Mouse (Mus musculus) lung, embryonic 15.5 days (tissue): ENCODE measurements around the gene Plekhg6. TPM values are rescaled to one million over a fixed set of nuclear protein-coding genes. Genes with fewer than 3 reads are reported as not detected.

ENCODE experiments used
- ATAC-seq: fragments of 200-750 bp; cut with Nextera tagmentation; 2 replicates; pipeline ENCODE4 v1.8.0; 2017; ENCODE audit warnings: moderate number of reproducible peaks, borderline replicate concordance; ENCODE audit not compliant: low FRiP score, low TSS enrichment; ENCODE audit errors: extremely low read depth
- H3K27ac ChIP-seq: fragments of 300-500 bp; sonication (generic); 2 replicates; pipeline ENCODE4 v1.5.1; 2015; ENCODE audit warnings: moderate library complexity, mild to moderate bottlenecking, inconsistent platforms
- H3K27me3 ChIP-seq: fragments of 300-500 bp; sonication (generic); 2 replicates; pipeline ENCODE4 v1.6.1; 2015; ENCODE audit warnings: inconsistent platforms
- H3K36me3 ChIP-seq: fragments of 300-500 bp; sonication (generic); 2 replicates; pipeline ENCODE4 v1.6.1; 2015; ENCODE audit warnings: inconsistent platforms
- H3K4me1 ChIP-seq: fragments of 300-500 bp; sonication (generic); 2 replicates; pipeline ENCODE4 v1.6.1; 2015; ENCODE audit warnings: inconsistent platforms
- H3K4me2 ChIP-seq: fragments of 300-500 bp; sonication (generic); 2 replicates; pipeline ENCODE4 v1.6.1; 2015; ENCODE audit warnings: inconsistent platforms, mild to moderate bottlenecking, moderate library complexity
- H3K4me3 ChIP-seq: fragments of 300-500 bp; sonication (generic); 2 replicates; pipeline ENCODE4 v1.5.1; 2015; ENCODE audit warnings: mild to moderate bottlenecking, inconsistent platforms
- H3K9ac ChIP-seq: fragments of 300-500 bp; sonication (generic); 2 replicates; pipeline ENCODE4 v1.6.1; 2015; ENCODE audit warnings: inconsistent platforms
- H3K9me3 ChIP-seq: fragments of 300-500 bp; sonication (generic); 2 replicates; pipeline ENCODE4 v1.6.1; 2016; ENCODE audit warnings: inconsistent platforms
- WGBS: fragments of 180-500 bp; shearing (Covaris S2); methylation state at CpG from one replicate; pipeline ENCODE4 v1.1.7; 2015; 5-methylcytosine and 5-hydroxymethylcytosine counted together
- polyA plus RNA-seq: library from polyadenylated mRNA; unstranded; fragments of >200 nt; fragmentation: Nextera tagmentation; extraction: Ambion mirVana; gene quantifications from 2 replicates; pipeline ENCODE4 v1.2.1, GENCODE M21; 2015

Gene Plekhg6
- polyA plus RNA-seq, 1 experiment from 2014 or later = 0.36 TPM

- peak overlapping the region; percentile 65 for H3K9ac ChIP-seq
- 2% methylated on average over 20 of the region's 20 CpGs for WGBS
- no peaks in the 10 kb centered on the region for H3K27me3 ChIP-seq
- H3K4me2 ChIP-seq = peak overlapping the region; percentile 77
- H3K9me3 ChIP-seq = no peaks in the 10 kb centered on the region
- ATAC-seq = peak; percentile 11; the same call in 1 of the 2 replicates
- H3K4me1 ChIP-seq = peaks cover 62% of the 10 kb centered on the region
- H3K36me3 ChIP-seq = no peaks in the 10 kb centered on the region
- H3K27ac ChIP-seq = peak overlapping the region; percentile 79
- peak overlapping the region; percentile 51 for H3K4me3 ChIP-seq
Observed at GRCm38 (mm10) chr6:125350231-125350994, 30.2 kb downstream of the Plekhg6 start.

- H3K4me1 ChIP-seq = peaks cover 62% of the 10 kb centered on the region
Observed at GRCm38 (mm10) chr6:125349575-125350230, 30.9 kb downstream of the Plekhg6 start.

DNA sequence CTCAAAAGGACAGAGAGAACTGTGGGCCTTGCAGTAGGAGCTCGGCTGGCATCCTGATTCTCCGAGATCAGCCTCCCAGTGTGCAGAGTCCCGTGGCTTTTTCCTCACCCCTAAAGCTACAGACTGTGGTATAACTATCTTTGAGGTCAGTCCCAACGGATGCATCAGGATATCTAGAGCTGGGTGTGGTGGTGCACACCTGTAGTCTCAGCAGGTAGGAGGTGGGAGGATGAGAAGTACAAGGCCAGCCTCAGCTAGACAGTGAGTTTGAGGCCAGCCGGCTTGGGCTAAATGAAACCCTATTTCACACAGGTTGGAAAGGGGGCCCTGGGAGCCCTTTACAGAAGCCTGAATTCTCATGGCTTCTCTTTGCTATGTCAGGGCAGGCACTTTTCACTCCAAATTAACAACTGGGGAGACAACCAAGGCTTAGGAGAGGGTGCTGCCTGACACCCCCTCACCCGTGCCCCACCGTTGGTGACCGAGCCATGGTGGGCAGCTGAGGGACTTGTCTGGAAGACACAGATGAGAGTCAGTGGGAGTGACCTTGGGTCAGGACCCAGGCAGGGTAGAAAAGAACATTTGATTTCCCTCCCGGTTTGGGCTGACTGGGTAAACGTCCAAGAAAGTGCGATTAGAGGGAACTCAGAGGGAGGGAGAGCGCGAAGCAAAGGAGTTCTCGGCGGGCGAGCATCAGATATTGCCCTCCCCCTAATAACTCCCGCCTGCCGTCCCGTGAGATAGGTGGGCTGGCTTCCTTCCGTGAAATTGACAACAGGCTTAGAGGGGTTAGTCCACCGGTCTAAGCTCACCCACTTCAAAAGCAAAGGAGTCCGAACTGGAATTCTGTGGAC is 31.6 kb downstream of the Plekhg6 start, which contains the start of gene Tnfrsf1a:
Tnfrsf1a (plus strand) TSS at position 642 of the 854 bp plus-strand sequence.
- Histone ChIP-seq H3K36me3 (no peaks in the 10 kb centered on the region), H3K27me3 (no peaks in the 10 kb centered on the region), H3K9me3 (no peaks in the 10 kb centered on the region), H3K4me2 (peak within 1 kb of the TSS; percentile 77), H3K4me1 (peaks cover 62% of the 10 kb centered on the region), H3K4me3 (peak within 1 kb of the TSS; percentile 51), H3K27ac (peak within 1 kb of the TSS; percentile 79), H3K9ac (peak within 1 kb of the TSS; percentile 65)
- WGBS = 6% methylated on average over 22 of the region's 22 CpGs
- ATAC-seq = peak; percentile 51; the same call in 1 of the 2 replicates

More at GRCm38 (mm10) chr6:125349575-125350230, 30.9 kb downstream of the Plekhg6 start:
- Histone ChIP-seq H3K9ac (peak overlapping the region; percentile 65), H3K27ac (peak overlapping the region; percentile 79), H3K36me3 (no peaks in the 10 kb centered on the region), H3K9me3 (no peaks in the 10 kb centered on the region), H3K4me3 (peak overlapping the region; percentile 51), H3K4me2 (peak overlapping the region; percentile 77), H3K27me3 (no peaks in the 10 kb centered on the region)
- ATAC-seq = peak; percentile 91
- under 1% methylated on average over 27 of the region's 27 CpGs for WGBS

- Histone ChIP-seq H3K4me3 (no peak overlapping the region), H3K27me3 (no peaks in the 10 kb centered on the region), H3K9ac (no peak overlapping the region), H3K4me1 (peaks cover 43% of the 10 kb centered on the region), H3K9me3 (no peaks in the 10 kb centered on the region), H3K4me2 (no peak overlapping the region), H3K27ac (no peak overlapping the region), H3K36me3 (no peaks in the 10 kb centered on the region)
- 56% methylated on average over 2 of the region's 2 CpGs for WGBS
- ATAC-seq = no peak
Observed at GRCm38 (mm10) chr6:125346029-125346428, 34.6 kb downstream of the Plekhg6 start.

GRCm38 (mm10) chr6:125345625-125346024 is 35.0 kb downstream of the Plekhg6 start:
- WGBS = 50% methylated on average over 1 of the region's 1 CpGs
- Histone ChIP-seq H3K27me3 (no peaks in the 10 kb centered on the region), H3K9ac (no peak overlapping the region), H3K9me3 (no peaks in the 10 kb centered on the region), H3K27ac (no peak overlapping the region), H3K36me3 (no peaks in the 10 kb centered on the region), H3K4me3 (no peak overlapping the region), H3K4me2 (no peak overlapping the region), H3K4me1 (peaks cover 45% of the 10 kb centered on the region)
- no peak for ATAC-seq

DNA sequence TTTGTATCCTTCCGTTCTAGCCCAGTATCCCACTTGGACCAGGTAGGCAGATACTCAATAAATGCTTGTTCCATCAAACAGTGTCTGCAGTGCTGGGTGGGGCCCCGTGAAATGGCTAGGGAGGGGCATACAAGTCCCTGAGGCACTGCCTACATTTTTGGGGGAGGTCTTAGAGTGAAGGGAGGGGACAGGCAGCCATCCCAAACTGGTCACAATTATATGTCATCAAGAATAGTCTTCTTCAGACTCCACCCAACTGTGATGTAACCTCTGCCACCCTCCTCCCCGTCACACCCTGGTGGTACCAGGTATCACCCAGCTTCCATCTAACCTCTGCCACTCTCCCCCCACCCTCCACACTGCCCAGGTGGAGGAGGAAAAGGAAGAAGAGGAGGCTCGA is 35.7 kb downstream of the Plekhg6 start:
- Histone ChIP-seq H3K36me3 (no peaks in the 10 kb centered on the region), H3K4me1 (peaks cover 50% of the 10 kb centered on the region), H3K27me3 (no peaks in the 10 kb centered on the region), H3K27ac (no peak overlapping the region; the same call in 1 of the 2 replicates), H3K9me3 (no peaks in the 10 kb centered on the region), H3K4me3 (no peak overlapping the region), H3K4me2 (no peak overlapping the region), H3K9ac (no peak overlapping the region)
- WGBS = 51% methylated on average over 4 of the region's 4 CpGs
- ATAC-seq = no peak

GRCm38 (mm10) chr6:125344084-125344483 is 36.5 kb downstream of the Plekhg6 start:
- ATAC-seq = 0 out of 2 replicates have a peak, but pooled peaks have one; percentile 41
- WGBS = 10% methylated on average over 8 of the region's 8 CpGs

DNA sequence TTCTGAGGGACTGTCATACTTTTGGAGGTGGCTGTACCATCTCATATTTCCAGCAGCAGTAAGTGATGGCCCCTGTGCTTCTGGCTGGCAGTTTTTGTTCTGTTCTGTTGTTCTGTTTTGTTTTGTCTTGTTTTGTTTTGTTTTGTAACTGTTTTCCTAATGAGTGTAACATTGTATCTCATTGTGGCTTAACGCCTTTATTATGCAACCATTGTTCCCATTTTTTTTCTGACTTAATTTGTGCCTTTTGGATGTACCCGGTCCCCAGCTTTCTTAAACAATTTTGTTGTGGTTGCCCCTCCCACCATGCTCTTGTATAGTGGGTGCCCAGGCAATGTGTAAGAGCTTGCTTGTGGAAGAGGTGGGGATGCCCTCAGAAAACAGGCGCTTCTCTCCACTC is 38.4 kb downstream of the Plekhg6 start:
- WGBS = 69% methylated on average over 3 of the region's 3 CpGs
- Histone ChIP-seq H3K4me3 (no peak overlapping the region), H3K36me3 (no peaks in the 10 kb centered on the region), H3K4me2 (no peak overlapping the region), H3K4me1 (peaks cover 41% of the 10 kb centered on the region), H3K9ac (no peak overlapping the region), H3K9me3 (no peaks in the 10 kb centered on the region), H3K27ac (no peak overlapping the region), H3K27me3 (no peaks in the 10 kb centered on the region)
- no peak for ATAC-seq

More at GRCm38 (mm10) chr6:125344084-125344483, 36.5 kb downstream of the Plekhg6 start:
- Histone ChIP-seq H3K27ac (peak overlapping the region; percentile 60), H3K4me2 (no peak overlapping the region), H3K27me3 (no peaks in the 10 kb centered on the region), H3K9ac (no peak overlapping the region), H3K4me1 (peaks cover 49% of the 10 kb centered on the region), H3K4me3 (no peak overlapping the region), H3K9me3 (no peaks in the 10 kb centered on the region), H3K36me3 (no peaks in the 10 kb centered on the region)

DNA sequence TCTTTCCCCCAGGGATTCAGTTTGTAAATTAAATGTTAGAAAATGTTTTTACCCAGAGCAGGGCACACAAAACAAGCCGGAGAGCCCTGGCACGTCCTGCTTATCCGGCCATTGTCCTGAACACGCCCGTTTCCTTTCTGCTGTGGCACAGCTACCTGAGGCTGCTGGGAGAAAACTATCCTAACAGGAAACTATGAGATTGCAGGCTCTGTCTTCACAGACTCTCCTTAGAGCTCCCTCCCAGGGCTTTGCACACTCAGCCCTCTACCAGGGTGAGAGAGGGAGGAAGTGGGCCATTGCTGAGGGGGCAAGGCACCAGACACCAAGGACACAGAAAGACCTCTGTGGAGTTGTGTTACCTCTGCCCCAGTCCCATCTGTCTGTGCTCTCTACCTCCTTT is 40.3 kb downstream of the Plekhg6 start:
- Histone ChIP-seq H3K27me3 (no peaks in the 10 kb centered on the region), H3K9ac (peak overlapping the region; percentile 9; the same call in 1 of the 2 replicates), H3K9me3 (no peaks in the 10 kb centered on the region), H3K4me1 (peaks cover 35% of the 10 kb centered on the region), H3K36me3 (no peaks in the 10 kb centered on the region), H3K4me2 (no peak overlapping the region), H3K4me3 (no peak overlapping the region), H3K27ac (peak overlapping the region; percentile 88)
- 51% methylated on average over 5 of the region's 5 CpGs for WGBS
- 0 out of 2 replicates have a peak, but pooled peaks have one; percentile 23 for ATAC-seq

DNA sequence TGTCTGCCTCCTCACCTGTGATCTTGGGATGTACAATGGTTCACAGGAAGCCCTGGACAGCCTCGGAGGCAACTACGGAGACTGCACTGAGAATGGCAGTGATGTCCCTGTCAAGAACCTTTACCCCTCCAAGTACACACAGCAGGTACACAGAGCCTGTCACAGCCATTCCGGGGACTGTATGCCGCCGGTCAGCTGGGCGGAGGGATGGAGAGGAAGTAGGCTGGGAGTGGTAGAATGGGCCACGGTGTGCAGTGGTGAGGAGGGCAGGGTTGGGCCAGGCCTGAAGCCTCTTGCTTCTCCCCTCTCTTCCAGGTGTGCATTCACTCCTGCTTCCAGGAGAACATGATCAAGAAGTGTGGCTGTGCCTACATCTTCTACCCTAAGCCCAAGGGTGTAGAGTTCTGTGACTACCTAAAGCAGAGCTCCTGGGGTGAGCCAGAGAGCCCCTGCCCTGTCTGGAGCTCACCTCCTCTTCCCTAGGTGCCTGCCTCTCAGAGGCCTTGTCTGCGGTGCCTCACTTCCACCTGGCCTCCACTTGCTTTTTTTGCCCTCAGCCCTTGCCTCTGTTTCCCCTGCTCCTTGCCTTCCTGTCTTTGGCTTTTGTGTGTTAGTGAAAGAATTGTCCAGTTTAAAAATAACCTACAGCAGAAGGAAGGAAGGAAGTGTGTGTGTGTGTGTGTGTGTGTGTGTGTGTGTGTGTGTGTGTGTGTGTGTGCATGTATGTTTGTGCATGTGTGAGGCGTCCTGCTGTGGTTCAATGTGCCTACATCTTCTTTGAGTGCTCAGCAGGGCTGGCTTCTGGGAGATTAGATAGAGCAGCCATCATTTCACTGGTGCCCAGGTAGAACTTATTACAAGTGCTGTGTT is 41.6 kb downstream of the Plekhg6 start:
- Histone ChIP-seq H3K9me3 (no peaks in the 10 kb centered on the region), H3K9ac (no peak overlapping the region), H3K4me3 (no peak overlapping the region), H3K27me3 (no peaks in the 10 kb centered on the region), H3K4me2 (no peak overlapping the region), H3K36me3 (no peaks in the 10 kb centered on the region), H3K27ac (peak overlapping the region; percentile 88), H3K4me1 (peaks cover 23% of the 10 kb centered on the region)
- no peak for ATAC-seq
- 59% methylated on average over 9 of the region's 9 CpGs for WGBS
